Mouse (Mus musculus) embryonic facial prominence, embryonic 10.5 days (tissue): ENCODE data around the gene Rcc1l. TPM values are rescaled to one million over a fixed set of nuclear protein-coding genes. Genes with fewer than 3 reads are reported as not detected.

ENCODE experiments used
- DNase-seq: peaks from one replicate; pipeline ENCODE4 v3.0.0-alpha.2; 2017; ENCODE audit warnings: low spot score
- H3K27ac ChIP-seq: fragments of 300-500 bp; sonication (generic); replicated peaks from 2 replicates; pipeline ENCODE4 v1.5.1; 2016; ENCODE audit warnings: mild to moderate bottlenecking
- H3K27me3 ChIP-seq: fragments of 300-500 bp; sonication (generic); replicated peaks from 2 replicates; pipeline ENCODE4 v1.6.1; 2016; ENCODE audit warnings: low read depth, mild to moderate bottlenecking; ENCODE audit not compliant: poor library complexity, severe bottlenecking
- H3K36me3 ChIP-seq: fragments of 300-500 bp; sonication (generic); replicated peaks from 2 replicates; pipeline ENCODE4 v1.6.1; 2016; ENCODE audit warnings: mild to moderate bottlenecking, moderate library complexity
- H3K4me1 ChIP-seq: fragments of 300-500 bp; sonication (generic); 2 replicates; pipeline ENCODE4 v1.6.1; 2016
- H3K4me3 ChIP-seq: fragments of 300-500 bp; sonication (generic); 2 replicates; pipeline ENCODE4 v1.5.1; 2016; ENCODE audit warnings: mild to moderate bottlenecking, moderate library complexity
- H3K9me3 ChIP-seq: fragments of 300-500 bp; sonication (generic); 2 replicates; pipeline ENCODE4 v1.6.1; 2016; ENCODE audit warnings: mild to moderate bottlenecking
- WGBS: fragments of 180-500 bp; shearing (Covaris S2); methylation state at CpG from one replicate; pipeline ENCODE4 v1.1.7; 2016; 5-methylcytosine and 5-hydroxymethylcytosine counted together
- polyA plus RNA-seq: library from polyadenylated mRNA; unstranded; fragments of >200 nt; fragmentation: Nextera tagmentation; extraction: Ambion mirVana; gene quantifications from 2 replicates; pipeline ENCODE4 v1.2.1, GENCODE M21; 2016

Gene Rcc1l
- polyA plus RNA-seq, 1 experiment from 2014 or later, result 41.9 TPM

- peaks cover 47% of the 10 kb centered on the region for H3K4me1 ChIP-seq
- no peaks in the 10 kb centered on the region for H3K9me3 ChIP-seq
- peaks cover under 1% of the 10 kb centered on the region; the same call in 1 of the 2 replicates for H3K36me3 ChIP-seq
- H3K27me3 ChIP-seq, result no peaks in the 10 kb centered on the region; the same call in 1 of the 2 replicates
- DNase-seq, result peak; percentile 47
- peak overlapping the region; percentile 90 for H3K27ac ChIP-seq
- H3K4me3 ChIP-seq, result peak overlapping the region; percentile 85
- 4% methylated on average over 17 of the region's 17 CpGs for WGBS
Observed at GRCm38 (mm10) chr5:134100232-134100771, 76.3 kb downstream of the Rcc1l start.

GRCm38 (mm10) chr5:134099496-134100211, 76.9 kb downstream of the Rcc1l start, which contains the start of gene Castor2:
Gene Castor2, plus strand, starts transcription at chr5:134099711.
- Histone ChIP-seq H3K27ac (peak within 1 kb of the TSS; percentile 90), H3K9me3 (no peaks in the 10 kb centered on the region), H3K4me3 (peak within 1 kb of the TSS; percentile 85), H3K36me3 (no peaks in the 10 kb centered on the region; the same call in 1 of the 2 replicates), H3K4me1 (peaks cover 47% of the 10 kb centered on the region), H3K27me3 (no peaks in the 10 kb centered on the region; the same call in 1 of the 2 replicates)
- WGBS, result under 1% methylated on average over 57 of the region's 58 CpGs
- peak; percentile 98 for DNase-seq

GRCm38 (mm10) chr5:134098976-134099375, 77.6 kb downstream of the Rcc1l start:
- peak; percentile 53 for DNase-seq
- WGBS, result under 1% methylated on average over 17 of the region's 17 CpGs
- no peaks in the 10 kb centered on the region; the same call in 1 of the 2 replicates for H3K27me3 ChIP-seq

GRCm38 (mm10) chr5:134098341-134098902, 78.2 kb downstream of the Rcc1l start:
- peaks cover 47% of the 10 kb centered on the region for H3K4me1 ChIP-seq
- 46% methylated on average over 13 of the region's 13 CpGs for WGBS
- H3K27ac ChIP-seq, result peak overlapping the region; percentile 90
- H3K9me3 ChIP-seq, result no peaks in the 10 kb centered on the region
- no peaks in the 10 kb centered on the region; the same call in 1 of the 2 replicates for H3K27me3 ChIP-seq
- no peaks in the 10 kb centered on the region for H3K36me3 ChIP-seq
- no peak for DNase-seq
- peak overlapping the region; percentile 85 for H3K4me3 ChIP-seq

More at GRCm38 (mm10) chr5:134098976-134099375, 77.6 kb downstream of the Rcc1l start:
- peaks cover 47% of the 10 kb centered on the region for H3K4me1 ChIP-seq
- H3K36me3 ChIP-seq, result no peaks in the 10 kb centered on the region
- H3K9me3 ChIP-seq, result no peaks in the 10 kb centered on the region
- peak overlapping the region; percentile 85 for H3K4me3 ChIP-seq
- H3K27ac ChIP-seq, result peak overlapping the region; percentile 90

Other genes starting within 250 kb of the Rcc1l start
- 7.6 and 8.9 TPM in 2 replicates for gene Castor2, start 77.1 kb downstream of the Rcc1l start, polyA plus RNA-seq
- 8.1 and 8.5 TPM in 2 replicates for gene Gtf2ird2, start 7.2 kb upstream of the Rcc1l start, polyA plus RNA-seq
- 1.8 and 2.0 TPM in 2 replicates for gene Ncf1, start 52.9 kb upstream of the Rcc1l start, polyA plus RNA-seq
- gene Gtf2i, start 138.0 kb upstream of the Rcc1l start, polyA plus RNA-seq, result 200 and 207 TPM in 2 replicates